Mouse (Mus musculus) gastrocnemius, adult 18-20 months (tissue): Measurements from ENCODE around the gene Snx4. TPM values are rescaled to one million over a fixed set of nuclear protein-coding genes. Genes with fewer than 3 reads are reported as not detected.
"Not testable (repeated sequence)": the region's sequence is repeated elsewhere in the genome, so short reads cannot be mapped to it uniquely, and the experiment has no call there.

Experiments used
- DNase-seq: peaks from one replicate; pipeline ENCODE4 v3.0.0; 2021; ENCODE audit warnings: low spot score
- long read RNA-seq, 2 experiments: library from polyadenylated mRNA; stranded (forward); transcript quantifications; one replicate each; pipeline ENCODE4 v2.0.0; 2021
- total RNA-seq, 2 experiments: library from RNA; stranded (reverse); gene quantifications; 2 replicates each; pipeline ENCODE4 v1.2.3; 2021

Snx4 gene
- total RNA-seq = 10 to 100 TPM; 11.5 to 14.8 TPM
- long read RNA-seq, experiment 1, transcript Snx4-201 (14 exons, 3,161 nt) = major isoform, 19 of 27 reads
- long read RNA-seq, experiment 1, partial matches to known transcripts = 3 of 27 reads
- long read RNA-seq, experiment 1, other reads (novel, unspliced or antisense) = 5 of 27 reads
- long read RNA-seq, experiment 2, transcript Snx4-201 (14 exons, 3,161 nt) = major isoform, 14 of 17 reads
- long read RNA-seq, experiment 2, partial matches to known transcripts = 1 of 17 reads
- long read RNA-seq, experiment 2, other reads (novel, unspliced or antisense) = 2 of 17 reads

- DNase-seq = peak; percentile 94
Observed at GRCm38 (mm10) chr16:33251194-33252051, at the start of gene Snx4. Gene Snx4, plus strand, starts transcription at chr16:33251442.

DNA sequence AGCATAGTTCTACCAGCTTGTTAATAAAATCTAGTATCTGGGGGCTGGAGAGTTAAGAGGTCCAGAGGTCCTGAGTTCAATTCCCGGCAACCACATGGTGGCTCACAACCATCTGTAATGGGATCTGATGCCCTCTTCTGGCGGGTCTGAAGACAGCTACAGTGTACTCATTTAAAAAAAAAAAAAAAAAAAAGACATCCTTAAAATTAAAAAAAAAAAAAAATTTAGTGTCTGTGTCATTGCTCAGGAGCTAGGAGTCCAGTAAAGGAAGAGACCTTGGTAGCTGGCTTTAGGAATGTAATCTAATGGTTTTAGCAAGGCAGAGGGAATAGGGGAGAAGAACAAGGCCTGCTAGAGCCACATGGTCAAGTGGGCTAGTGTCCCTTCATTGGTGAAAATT lies 40.4 kb upstream of the Snx4 start:
- no peak for DNase-seq

DNA sequence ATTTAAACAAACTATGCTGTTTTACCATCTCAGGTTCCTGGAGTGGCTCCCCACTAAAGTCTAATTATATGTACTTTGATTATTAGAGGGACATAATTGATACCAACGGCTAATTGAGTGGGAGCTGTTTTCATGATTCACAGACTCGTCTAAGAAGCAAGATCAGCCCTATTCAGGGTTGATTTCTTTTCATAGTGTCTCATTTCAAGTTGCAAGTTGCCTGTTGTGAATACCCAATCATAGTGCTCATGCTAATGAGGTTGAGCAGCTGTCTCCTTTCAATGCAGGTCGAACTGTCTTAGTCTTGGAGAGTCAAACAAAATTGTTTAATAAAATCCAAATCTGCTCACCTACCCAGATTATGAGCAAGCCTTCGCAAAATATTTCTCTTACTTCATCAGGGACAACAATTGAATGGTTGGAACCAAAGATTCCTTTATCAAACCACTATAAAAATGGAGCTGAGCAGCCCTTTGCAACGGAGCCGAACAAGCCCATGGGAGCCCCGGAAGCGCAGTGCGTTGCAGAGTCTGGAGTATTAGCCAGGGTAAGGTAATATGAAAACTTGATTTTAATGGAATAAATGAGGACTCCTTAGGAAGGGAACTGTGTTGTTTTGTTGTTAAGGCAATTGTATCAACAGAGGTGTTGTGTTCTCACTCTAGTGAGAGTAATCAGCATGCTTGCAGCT lies 34.8 kb upstream of the Snx4 start:
- no peak for DNase-seq

GRCm38 (mm10) chr16:33217553-33218085 lies 33.6 kb upstream of the Snx4 start:
- DNase-seq = not testable (repeated sequence)

- no peak for DNase-seq
Observed at GRCm38 (mm10) chr16:33222482-33222881, 28.8 kb upstream of the Snx4 start.

- no peak for DNase-seq
Observed at GRCm38 (mm10) chr16:33224381-33224780, 26.9 kb upstream of the Snx4 start.

GRCm38 (mm10) chr16:33234128-33234527 lies 17.1 kb upstream of the Snx4 start:
- DNase-seq = no peak

GRCm38 (mm10) chr16:33236151-33236550 lies 15.1 kb upstream of the Snx4 start:
- no peak for DNase-seq

DNA sequence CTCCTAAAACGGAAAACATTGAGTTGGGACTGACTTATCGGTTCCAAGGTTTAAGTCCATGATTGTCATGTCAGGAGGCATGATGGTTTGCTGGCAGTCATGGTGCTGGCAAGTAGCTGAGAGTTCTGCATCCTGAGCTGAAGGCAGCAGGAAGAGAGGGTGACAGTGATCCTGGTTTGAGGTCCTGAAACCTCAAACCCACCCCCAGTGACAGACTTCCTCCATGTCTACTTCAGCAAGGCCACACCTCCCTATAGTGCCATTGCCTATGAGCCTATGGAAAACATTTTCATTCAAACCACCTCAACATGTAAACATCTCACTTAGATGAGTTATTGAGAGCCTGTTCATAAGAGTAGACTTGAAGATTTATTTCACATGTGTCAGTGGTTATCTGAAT lies 11.9 kb upstream of the Snx4 start:
- DNase-seq = no peak

DNA sequence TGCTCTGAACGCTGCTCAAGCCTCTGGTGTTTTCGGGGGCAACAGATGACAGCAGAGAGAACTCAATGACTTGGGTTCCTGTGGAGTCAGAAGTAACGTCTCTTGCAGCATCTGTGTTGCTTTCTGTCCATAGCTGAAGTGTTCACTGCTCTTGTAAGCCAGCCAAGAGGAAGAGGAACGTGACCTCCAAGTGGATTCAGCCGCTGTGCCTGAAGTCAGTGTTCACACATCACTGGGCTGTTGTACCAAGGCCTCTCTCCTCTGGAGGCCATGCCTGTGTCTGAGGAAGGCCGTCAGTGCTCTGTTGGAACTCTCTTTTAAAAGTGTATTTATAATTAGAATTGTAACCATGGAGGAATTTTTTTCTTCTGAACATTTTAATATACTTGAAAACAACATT lies 9.2 kb upstream of the Snx4 start:
- DNase-seq = no peak

DNA sequence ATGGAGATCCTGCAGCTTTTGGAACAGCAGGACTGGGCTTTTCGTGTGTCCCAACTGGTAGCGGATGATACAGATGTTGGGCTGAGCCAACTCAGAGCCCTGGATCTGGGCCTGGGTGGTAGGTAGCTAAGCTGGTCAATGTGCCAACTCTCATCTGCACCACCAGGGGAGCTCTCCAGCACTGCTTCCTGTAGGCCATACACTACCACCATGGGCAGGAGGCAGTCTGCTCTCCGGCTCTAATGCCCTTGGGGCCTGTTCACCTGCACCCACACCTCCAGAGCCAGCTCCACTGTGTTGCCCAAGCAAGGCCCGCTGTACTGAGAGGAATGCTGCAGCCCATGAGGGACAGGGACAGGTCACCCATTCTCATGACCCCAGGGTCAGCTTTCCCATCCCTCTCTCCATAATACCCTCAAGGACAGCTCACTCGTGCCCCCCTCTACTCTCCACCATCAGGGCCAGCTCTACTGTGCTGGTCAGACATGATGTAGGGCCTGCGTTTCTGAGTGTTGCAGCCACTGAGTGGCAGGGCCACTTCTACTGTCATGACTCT lies 7.0 kb upstream of the Snx4 start:
- DNase-seq = no peak

- no peak for DNase-seq
Observed at GRCm38 (mm10) chr16:33244933-33245470, 6.2 kb upstream of the Snx4 start.

DNA sequence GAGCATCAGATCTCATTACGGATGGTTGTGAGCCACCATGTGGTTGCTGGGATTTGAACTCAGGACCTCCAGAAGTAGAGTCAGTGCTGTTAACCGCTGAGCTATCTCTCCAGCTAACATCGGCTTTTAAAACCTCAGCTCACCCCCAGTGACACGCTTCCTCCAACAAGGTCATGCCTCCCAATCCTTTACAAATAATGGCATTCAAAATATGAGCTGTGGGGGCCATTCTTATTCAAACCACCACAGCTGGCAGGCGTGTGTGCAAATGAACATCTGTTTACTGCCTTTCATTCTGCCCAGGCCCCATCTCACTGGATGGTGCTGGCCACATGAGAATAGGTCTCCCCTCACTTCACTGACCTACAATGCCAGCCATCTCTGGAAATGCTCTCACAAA lies 4.7 kb upstream of the Snx4 start:
- DNase-seq = no peak

DNA sequence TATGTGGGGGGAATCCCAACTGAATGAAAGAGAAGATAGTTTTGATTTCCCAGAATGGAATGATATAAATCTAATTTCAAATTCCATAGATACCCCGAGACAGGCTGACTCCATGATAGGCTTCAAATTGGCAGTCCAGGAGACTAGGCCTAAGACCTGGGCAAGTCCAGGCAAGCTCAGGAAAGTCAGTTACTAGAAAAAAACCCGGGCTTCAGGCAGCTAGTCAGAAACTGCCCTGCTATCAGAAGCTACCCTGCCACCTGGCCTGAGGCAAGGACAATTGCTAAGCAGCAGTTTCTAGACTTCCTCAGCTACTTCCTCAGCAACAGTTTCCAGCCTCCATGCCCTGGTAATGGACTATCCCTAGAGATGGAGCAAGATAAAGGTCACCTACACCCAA lies 4.2 kb upstream of the Snx4 start:
- DNase-seq = no peak

DNA sequence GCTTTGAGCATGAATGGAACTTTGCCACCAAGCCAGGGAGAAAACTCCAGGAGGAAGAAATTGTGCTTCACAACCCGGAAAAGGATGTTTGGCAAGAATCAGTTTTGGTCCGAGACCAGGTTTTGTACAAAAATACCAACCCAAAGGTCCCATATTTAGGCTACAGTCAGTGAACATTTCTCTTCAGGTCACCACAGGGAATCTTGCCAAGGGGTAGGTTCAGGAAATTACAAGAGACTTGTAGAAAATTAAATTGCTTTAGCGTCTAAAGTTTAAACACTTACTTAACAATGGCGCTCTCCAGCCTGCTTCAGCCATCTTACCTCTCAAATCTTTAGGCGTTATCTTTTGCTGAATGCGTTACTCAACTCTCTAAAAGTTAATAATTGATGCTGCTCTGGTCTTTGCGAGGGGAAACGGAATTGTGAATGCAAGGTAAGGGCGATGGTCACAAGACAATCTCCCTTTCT lies 556 bp upstream of the Snx4 start:
- peak; percentile 34 for DNase-seq

DNA sequence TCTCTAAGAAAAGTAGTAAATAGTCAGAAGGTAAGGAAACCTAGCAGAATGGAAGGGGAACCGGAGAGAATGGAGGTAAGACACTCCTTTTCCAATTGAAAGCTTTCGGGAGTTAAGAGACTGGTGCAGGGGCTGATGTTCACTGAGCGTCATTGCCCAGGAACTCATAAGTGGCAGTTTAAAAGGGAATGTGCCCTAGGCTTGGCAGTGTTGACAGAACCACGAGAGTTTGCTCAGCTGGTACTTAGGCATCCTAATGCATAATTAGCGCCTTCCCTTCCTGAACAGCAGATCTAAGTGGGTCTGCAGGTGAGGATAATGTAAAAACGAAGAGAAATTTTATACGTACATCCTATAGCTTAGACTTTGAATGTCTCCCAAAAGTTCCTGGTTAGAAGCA lies 4.4 kb downstream of the Snx4 start:
- DNase-seq = no peak

DNA sequence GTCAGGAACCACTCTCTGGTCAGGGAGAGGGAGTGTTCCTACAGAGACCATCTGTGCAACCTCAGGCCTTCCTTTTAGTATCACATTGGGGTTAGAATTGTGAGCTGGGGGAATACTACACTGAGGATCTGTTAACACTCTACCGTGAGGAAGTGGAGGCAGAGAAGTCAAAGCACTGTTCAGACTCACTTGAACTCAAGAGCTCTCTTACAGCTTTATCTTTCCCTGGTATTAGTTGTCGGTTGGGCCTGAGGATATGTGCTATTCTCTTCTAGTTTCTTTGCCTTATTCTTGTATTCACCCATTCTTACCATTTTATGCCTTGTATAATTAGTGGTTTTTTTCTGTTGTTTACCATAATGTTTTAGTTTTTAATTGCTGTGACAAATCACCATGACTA lies 7.3 kb downstream of the Snx4 start:
- DNase-seq = no peak

- no peak for DNase-seq
Observed at GRCm38 (mm10) chr16:33259824-33260223, 8.6 kb downstream of the Snx4 start.

- DNase-seq = no peak
Observed at GRCm38 (mm10) chr16:33260825-33261224, 9.6 kb downstream of the Snx4 start.

- no peak for DNase-seq
Observed at GRCm38 (mm10) chr16:33261584-33262061, 10.4 kb downstream of the Snx4 start.

- DNase-seq = no peak
Observed at GRCm38 (mm10) chr16:33262096-33262495, 10.9 kb downstream of the Snx4 start.
